Mouse (Mus musculus): ENCODE measurements around the gene Gga2. TPM values are rescaled to one million over a fixed set of nuclear protein-coding genes. Genes with fewer than 3 reads are reported as not detected.

Gga2 gene
- polyA plus RNA-seq, 1 experiment from 2014 or later = 90.2 TPM

GRCm38 (mm10) chr7:121941016-121941415 is 80.0 kb downstream of the Gga2 start:
- Histone ChIP-seq H3K27me3 (ENCODE audit: control insufficient read depth, insufficient read depth, low read length) (no peaks in the 10 kb centered on the region), H3K9ac (ENCODE audit: low read length) (no peak overlapping the region), H3K4me1 (ENCODE audit: control insufficient read depth, insufficient read depth, low read length) (no peaks in the 10 kb centered on the region), H3K9me3 (ENCODE audit: control insufficient read depth, low read length) (no peaks in the 10 kb centered on the region), H3K27ac (replicated peaks; ENCODE audit: low read depth, low read length) (no peak overlapping the region), H3K4me2 (ENCODE audit: low read depth, severe bottlenecking) (no peak overlapping the region), H3K4me3 (ENCODE audit: low read depth, low read length) (no peak overlapping the region), H3K36me3 (ENCODE audit: control insufficient read depth, insufficient read depth, low read length) (no peaks in the 10 kb centered on the region)
- WGBS = 88% methylated on average over 3 of the region's 3 CpGs
- DNase-seq (ENCODE audit: low spot score) = no peak
- ATAC-seq (ENCODE audit: insufficient number of reproducible peaks, low FRiP score, low TSS enrichment, low read depth) = no peak

- H3K9ac ChIP-seq (ENCODE audit: low read length) = no peak overlapping the region
- no peak overlapping the region for H3K4me3 ChIP-seq (ENCODE audit: low read depth, low read length)
- no peaks in the 10 kb centered on the region for H3K27me3 ChIP-seq (ENCODE audit: control insufficient read depth, insufficient read depth, low read length)
- H3K4me1 ChIP-seq (ENCODE audit: control insufficient read depth, insufficient read depth, low read length) = no peaks in the 10 kb centered on the region
- H3K4me2 ChIP-seq (ENCODE audit: low read depth, severe bottlenecking) = no peak overlapping the region
- H3K27ac ChIP-seq (replicated peaks; ENCODE audit: low read depth, low read length) = no peak overlapping the region
- no peaks in the 10 kb centered on the region for H3K9me3 ChIP-seq (ENCODE audit: control insufficient read depth, low read length)
- ATAC-seq (ENCODE audit: insufficient number of reproducible peaks, low FRiP score, low TSS enrichment, low read depth) = no peak
- H3K36me3 ChIP-seq (ENCODE audit: control insufficient read depth, insufficient read depth, low read length) = no peaks in the 10 kb centered on the region
- DNase-seq (ENCODE audit: low spot score) = no peak
- 36% methylated on average over 4 of the region's 4 CpGs for WGBS
These were observed 81.3 kb downstream of the Gga2 start for GRCm38 (mm10) chr7:121939729-121940128.

GRCm38 (mm10) chr7:121939244-121939643 is 81.8 kb downstream of the Gga2 start:
- ATAC-seq (ENCODE audit: insufficient number of reproducible peaks, low FRiP score, low TSS enrichment, low read depth) = no peak

GRCm38 (mm10) chr7:121938124-121938891 is 82.7 kb downstream of the Gga2 start:
- ATAC-seq (ENCODE audit: insufficient number of reproducible peaks, low FRiP score, low TSS enrichment, low read depth) (no peak), DNase-seq (ENCODE audit: low spot score) (no peak)
- H3K4me1 ChIP-seq (ENCODE audit: control insufficient read depth, insufficient read depth, low read length) = no peaks in the 10 kb centered on the region
- 81% methylated on average over 8 of the region's 8 CpGs for WGBS
- no peaks in the 10 kb centered on the region for H3K36me3 ChIP-seq (ENCODE audit: control insufficient read depth, insufficient read depth, low read length)
- H3K9me3 ChIP-seq (ENCODE audit: control insufficient read depth, low read length) = no peaks in the 10 kb centered on the region
- no peaks in the 10 kb centered on the region for H3K27me3 ChIP-seq (ENCODE audit: control insufficient read depth, insufficient read depth, low read length)
- H3K4me3 ChIP-seq (ENCODE audit: low read depth, low read length) = no peak overlapping the region
- no peak overlapping the region for H3K27ac ChIP-seq (replicated peaks; ENCODE audit: low read depth, low read length)
- H3K4me2 ChIP-seq (ENCODE audit: low read depth, severe bottlenecking) = no peak overlapping the region
- no peak overlapping the region for H3K9ac ChIP-seq (ENCODE audit: low read length)

More at GRCm38 (mm10) chr7:121939244-121939643, 81.8 kb downstream of the Gga2 start:
- Histone ChIP-seq H3K4me2 (ENCODE audit: low read depth, severe bottlenecking) (no peak overlapping the region), H3K4me1 (ENCODE audit: control insufficient read depth, insufficient read depth, low read length) (no peaks in the 10 kb centered on the region), H3K9me3 (ENCODE audit: control insufficient read depth, low read length) (no peaks in the 10 kb centered on the region), H3K36me3 (ENCODE audit: control insufficient read depth, insufficient read depth, low read length) (no peaks in the 10 kb centered on the region), H3K4me3 (ENCODE audit: low read depth, low read length) (no peak overlapping the region), H3K9ac (ENCODE audit: low read length) (no peak overlapping the region), H3K27me3 (ENCODE audit: control insufficient read depth, insufficient read depth, low read length) (no peaks in the 10 kb centered on the region), H3K27ac (replicated peaks; ENCODE audit: low read depth, low read length) (no peak overlapping the region)
- DNase-seq (ENCODE audit: low spot score) = no peak
- 68% methylated on average over 6 of the region's 6 CpGs for WGBS

GRCm38 (mm10) chr7:121936861-121937630 is 84.0 kb downstream of the Gga2 start:
- Histone ChIP-seq H3K27ac (replicated peaks; ENCODE audit: low read depth, low read length) (no peak overlapping the region), H3K4me1 (ENCODE audit: control insufficient read depth, insufficient read depth, low read length) (no peaks in the 10 kb centered on the region), H3K4me3 (ENCODE audit: low read depth, low read length) (no peak overlapping the region), H3K9me3 (ENCODE audit: control insufficient read depth, low read length) (no peaks in the 10 kb centered on the region), H3K9ac (ENCODE audit: low read length) (no peak overlapping the region), H3K36me3 (ENCODE audit: control insufficient read depth, insufficient read depth, low read length) (no peaks in the 10 kb centered on the region), H3K27me3 (ENCODE audit: control insufficient read depth, insufficient read depth, low read length) (no peaks in the 10 kb centered on the region), H3K4me2 (ENCODE audit: low read depth, severe bottlenecking) (no peak overlapping the region)
- 80% methylated on average over 14 of the region's 14 CpGs for WGBS
- ATAC-seq (ENCODE audit: insufficient number of reproducible peaks, low FRiP score, low TSS enrichment, low read depth) (no peak), DNase-seq (ENCODE audit: low spot score) (no peak)

Other genes starting within 250 kb of the Gga2 start
- gene Scnn1b, start 156.2 kb downstream of the Gga2 start, polyA plus RNA-seq (2014; fragmentation: Nextera tagmentation; extraction: Ambion mirVana) = not detected in 2 replicates
- gene Cog7, start 39.5 kb downstream of the Gga2 start, polyA plus RNA-seq (2014; fragmentation: Nextera tagmentation; extraction: Ambion mirVana) = 20.8 and 21.0 TPM in 2 replicates
- gene Ubfd1, start 46.0 kb upstream of the Gga2 start, polyA plus RNA-seq (2014; fragmentation: Nextera tagmentation; extraction: Ambion mirVana) = 108 and 109 TPM in 2 replicates
- 17.1 and 17.8 TPM in 2 replicates for gene Ears2, start 46.0 kb upstream of the Gga2 start, polyA plus RNA-seq (2014; fragmentation: Nextera tagmentation; extraction: Ambion mirVana)
- gene Ndufab1, start 80.7 kb upstream of the Gga2 start, polyA plus RNA-seq (2014; fragmentation: Nextera tagmentation; extraction: Ambion mirVana) = 661 and 703 TPM in 2 replicates
- 24.9 and 25.0 TPM in 2 replicates for gene Palb2, start 111.8 kb upstream of the Gga2 start, polyA plus RNA-seq (2014; fragmentation: Nextera tagmentation; extraction: Ambion mirVana)
- 118 and 122 TPM in 2 replicates for gene Dctn5, start 111.8 kb upstream of the Gga2 start, polyA plus RNA-seq (2014; fragmentation: Nextera tagmentation; extraction: Ambion mirVana)
- gene Plk1, start 138.2 kb upstream of the Gga2 start, polyA plus RNA-seq (2014; fragmentation: Nextera tagmentation; extraction: Ambion mirVana) = 155 and 161 TPM in 2 replicates
- gene Ern2, start 165.0 kb upstream of the Gga2 start, polyA plus RNA-seq (2014; fragmentation: Nextera tagmentation; extraction: Ambion mirVana) = not detected in 2 replicates
- not detected in 2 replicates for gene Chp2, start 198.3 kb upstream of the Gga2 start, polyA plus RNA-seq (2014; fragmentation: Nextera tagmentation; extraction: Ambion mirVana)